Mouse (Mus musculus) heart, embryonic 12.5 days (tissue): ENCODE measurements at regions not wholly inside any gene's neighbourhood (a gene's known extent, or its start where the extent isn't known, plus 50 kb on each side); places are given as distances from the start of the nearest gene placed in this dataset.

Experiments
- ATAC-seq: fragments of 200-750 bp; cut with Nextera tagmentation; 2 replicates; pipeline ENCODE4 v1.8.0; 2017; ENCODE audit warnings: moderate TSS enrichment, moderate library complexity; ENCODE audit not compliant: insufficient number of reproducible peaks, low FRiP score
- H3K27ac ChIP-seq: fragments of 300-500 bp; sonication (generic); 2 replicates; pipeline ENCODE4 v1.5.1; 2016; ENCODE audit warnings: mild to moderate bottlenecking, moderate library complexity; ENCODE audit not compliant: poor library complexity, severe bottlenecking
- H3K27me3 ChIP-seq: fragments of 300-500 bp; sonication (generic); replicated peaks from 2 replicates; pipeline ENCODE4 v1.6.1; 2016; ENCODE audit warnings: mild to moderate bottlenecking, moderate library complexity
- H3K36me3 ChIP-seq: fragments of 300-500 bp; sonication (generic); 2 replicates; pipeline ENCODE4 v1.6.1; 2016; ENCODE audit warnings: mild to moderate bottlenecking, moderate library complexity
- H3K4me1 ChIP-seq: fragments of 300-500 bp; sonication (generic); replicated peaks from 2 replicates; pipeline ENCODE4 v1.6.1; 2016; ENCODE audit warnings: mild to moderate bottlenecking
- H3K4me2 ChIP-seq: fragments of 300-500 bp; sonication (generic); 2 replicates; pipeline ENCODE4 v1.6.1; 2016; ENCODE audit warnings: mild to moderate bottlenecking, moderate library complexity
- H3K4me3 ChIP-seq: fragments of 300-500 bp; sonication (generic); 2 replicates; pipeline ENCODE4 v1.5.1; 2016; ENCODE audit warnings: mild to moderate bottlenecking
- H3K9ac ChIP-seq: fragments of 300-500 bp; sonication (generic); 2 replicates; pipeline ENCODE4 v1.6.1; 2016; ENCODE audit warnings: mild to moderate bottlenecking, moderate library complexity
- H3K9me3 ChIP-seq: fragments of 300-500 bp; sonication (generic); replicated peaks from 2 replicates; pipeline ENCODE4 v1.6.1; 2016; ENCODE audit warnings: mild to moderate bottlenecking, moderate library complexity
- WGBS: fragments of 180-500 bp; shearing (Covaris S2); methylation state at CpG from one replicate; pipeline ENCODE4 v1.1.7; 2016; 5-methylcytosine and 5-hydroxymethylcytosine counted together

DNA sequence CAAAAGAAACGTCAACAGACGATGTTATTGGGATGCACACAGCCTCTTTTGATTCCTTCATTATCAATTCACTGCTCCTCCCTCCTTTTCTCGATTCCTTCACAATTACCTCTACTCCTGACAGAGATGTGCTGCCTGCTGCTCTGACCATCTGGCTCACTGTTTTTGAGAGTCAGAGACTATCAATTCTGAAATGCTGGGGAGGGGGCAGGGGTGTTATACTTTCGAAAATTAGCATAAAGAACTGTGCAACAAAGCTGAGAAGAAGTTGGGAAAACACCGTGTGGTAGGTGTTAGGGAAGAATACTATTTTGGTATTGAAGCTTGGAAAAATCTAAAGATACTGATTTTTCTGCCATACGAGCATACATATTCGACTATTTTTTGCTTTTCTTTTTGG, 96.4 kb downstream of the Nedd1 start:
- no peak overlapping the region for H3K27ac ChIP-seq

DNA sequence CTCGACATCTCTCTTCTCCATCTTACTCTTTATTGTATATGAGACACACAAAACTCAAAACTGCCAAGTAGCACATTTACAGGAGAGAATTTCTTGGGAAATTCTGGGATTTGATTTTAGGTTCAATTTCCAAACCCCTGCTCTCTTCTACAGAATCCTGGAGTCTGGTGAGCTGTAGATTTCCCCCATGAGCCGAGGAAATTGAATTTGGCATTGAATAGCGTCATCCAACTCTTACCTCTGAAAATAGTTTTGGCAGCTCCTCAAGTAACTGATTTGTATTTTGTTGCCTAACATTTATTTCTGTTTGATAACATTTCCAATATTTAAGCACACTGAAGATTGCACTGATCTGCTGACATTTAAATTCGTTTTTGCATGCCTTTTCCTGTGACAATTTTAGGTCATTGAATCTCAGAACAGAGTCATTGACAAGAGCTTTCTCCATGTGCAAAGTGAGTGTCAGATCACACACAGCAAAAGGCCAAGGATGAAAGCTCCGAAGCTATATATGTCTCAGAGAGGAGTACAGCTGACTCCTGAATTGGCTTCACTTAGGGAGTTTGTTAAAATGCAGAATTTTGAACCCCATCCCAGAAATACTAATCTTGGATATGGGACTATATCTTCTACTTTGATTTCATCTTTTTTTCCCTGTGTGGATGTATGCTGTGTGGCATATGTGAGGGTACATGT, 106.4 kb downstream of the Nedd1 start:
- H3K4me2 ChIP-seq, result no peak overlapping the region
- WGBS, result 70% methylated on average over 4 of the region's 5 CpGs
- H3K27me3 ChIP-seq, result no peaks in the 10 kb centered on the region; the same call in 1 of the 2 replicates
- no peak overlapping the region for H3K27ac ChIP-seq
- H3K9me3 ChIP-seq, result no peaks in the 10 kb centered on the region
- no peak overlapping the region for H3K9ac ChIP-seq
- no peaks in the 10 kb centered on the region for H3K4me1 ChIP-seq
- H3K36me3 ChIP-seq, result no peaks in the 10 kb centered on the region
- ATAC-seq, result no peak
- H3K4me3 ChIP-seq, result no peak overlapping the region

More for the DNA sequence above, 96.4 kb downstream of the Nedd1 start:
- ATAC-seq, result no peak
- WGBS, result 73% methylated on average over 7 of the region's 7 CpGs
- no peaks in the 10 kb centered on the region for H3K9me3 ChIP-seq
- H3K4me1 ChIP-seq, result no peaks in the 10 kb centered on the region
- no peak overlapping the region for H3K4me2 ChIP-seq
- H3K36me3 ChIP-seq, result no peaks in the 10 kb centered on the region
- no peak overlapping the region for H3K4me3 ChIP-seq
- H3K9ac ChIP-seq, result no peak overlapping the region
- H3K27me3 ChIP-seq, result no peaks in the 10 kb centered on the region

DNA sequence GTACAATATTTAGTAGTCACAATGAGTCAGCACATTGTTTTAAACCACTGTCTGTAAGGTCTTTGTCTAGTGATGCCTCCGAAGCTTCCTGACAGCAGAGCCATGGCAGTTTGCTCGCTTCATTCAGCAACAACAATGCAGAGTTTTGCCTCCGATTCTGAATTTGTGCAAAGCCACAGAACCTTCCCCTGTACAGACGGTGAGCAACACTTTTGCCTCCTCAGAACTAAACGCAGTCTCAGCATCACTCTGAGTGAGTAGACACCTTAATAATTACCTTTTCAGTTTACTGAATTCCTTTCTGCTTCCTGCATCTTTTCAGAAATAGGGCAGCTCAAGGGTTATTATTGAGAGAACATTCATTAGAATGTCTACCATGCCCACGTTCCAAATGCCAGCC, 107.9 kb downstream of the Nedd1 start:
- no peak for ATAC-seq
- no peaks in the 10 kb centered on the region for H3K4me1 ChIP-seq
- H3K27me3 ChIP-seq, result no peaks in the 10 kb centered on the region; the same call in 1 of the 2 replicates
- no peaks in the 10 kb centered on the region for H3K9me3 ChIP-seq
- H3K36me3 ChIP-seq, result no peaks in the 10 kb centered on the region
- no peak overlapping the region for H3K4me2 ChIP-seq
- no peak overlapping the region for H3K27ac ChIP-seq
- no peak overlapping the region for H3K9ac ChIP-seq
- H3K4me3 ChIP-seq, result no peak overlapping the region
- WGBS, result 81% methylated on average over 6 of the region's 6 CpGs

DNA sequence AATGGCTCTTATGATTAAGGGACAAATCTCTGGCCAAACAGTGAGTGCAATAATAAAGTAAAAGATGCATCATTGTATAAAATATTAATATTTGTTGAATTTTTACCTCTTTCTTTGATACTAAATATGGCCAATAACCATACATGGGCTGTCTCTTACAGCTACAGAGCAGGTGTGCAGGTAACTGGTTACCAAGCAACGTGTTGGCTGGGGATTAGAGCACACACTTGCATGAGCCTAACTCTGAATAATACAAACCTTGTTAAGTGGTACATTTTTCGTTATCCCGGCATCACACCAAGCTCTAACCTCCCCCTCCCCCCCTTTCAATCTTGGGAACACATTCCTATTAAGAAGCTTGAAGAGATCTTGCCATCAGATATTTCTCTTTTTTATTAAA, 111.2 kb downstream of the Nedd1 start:
- 82% methylated on average over 3 of the region's 3 CpGs for WGBS

DNA sequence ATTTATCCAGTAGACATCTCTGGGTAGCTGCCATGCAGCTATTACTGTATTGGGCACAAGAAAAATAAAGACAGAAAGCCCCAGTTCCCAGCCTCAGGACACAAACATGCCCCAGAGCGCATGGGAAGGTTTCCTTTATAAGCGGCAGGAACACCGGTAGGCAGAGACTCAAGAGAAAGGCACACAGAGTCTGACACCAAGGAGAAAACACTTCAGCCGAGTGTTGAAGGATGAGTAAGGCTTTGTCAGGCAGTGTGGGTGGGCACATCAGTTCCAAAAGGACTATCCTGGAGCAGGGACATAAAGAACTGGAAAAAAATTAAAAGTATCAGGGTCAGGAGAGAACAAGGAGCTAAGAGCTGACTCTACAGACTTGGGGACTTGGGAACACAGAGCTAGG, 115.5 kb downstream of the Nedd1 start:
- Histone ChIP-seq H3K9me3 (no peaks in the 10 kb centered on the region), H3K9ac (no peak overlapping the region), H3K27ac (no peak overlapping the region), H3K4me3 (no peak overlapping the region), H3K27me3 (no peaks in the 10 kb centered on the region), H3K36me3 (no peaks in the 10 kb centered on the region), H3K4me2 (no peak overlapping the region), H3K4me1 (no peaks in the 10 kb centered on the region)
- no peak for ATAC-seq
- WGBS, result 41% methylated on average over 4 of the region's 4 CpGs

More for the DNA sequence above, 111.2 kb downstream of the Nedd1 start:
- Histone ChIP-seq H3K27ac (no peak overlapping the region), H3K4me2 (no peak overlapping the region), H3K4me1 (no peaks in the 10 kb centered on the region), H3K27me3 (no peaks in the 10 kb centered on the region; the same call in 1 of the 2 replicates), H3K9ac (no peak overlapping the region), H3K9me3 (no peaks in the 10 kb centered on the region), H3K4me3 (no peak overlapping the region), H3K36me3 (no peaks in the 10 kb centered on the region)
- no peak for ATAC-seq

DNA sequence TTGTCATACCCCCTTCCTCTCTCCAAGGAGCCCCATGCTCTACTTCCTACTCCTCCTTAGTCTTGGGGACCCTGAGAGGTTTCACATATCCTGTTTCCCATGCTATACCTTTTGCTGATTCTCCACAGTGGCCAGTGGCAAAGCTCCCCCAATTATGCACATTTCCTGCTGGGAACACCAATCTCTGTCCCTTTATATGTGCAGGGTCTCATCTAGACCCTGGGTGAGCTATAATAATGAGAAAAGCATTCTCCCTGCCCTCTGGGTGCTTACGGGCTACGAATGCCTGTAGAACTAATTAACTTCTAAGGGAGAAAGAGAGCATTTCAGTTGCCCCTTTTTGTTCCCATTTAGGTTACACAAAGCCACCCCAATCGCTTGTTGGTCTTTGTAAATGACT, 116.6 kb downstream of the Nedd1 start:
- H3K4me3 ChIP-seq, result no peak overlapping the region
- no peak overlapping the region for H3K27ac ChIP-seq
- H3K36me3 ChIP-seq, result no peaks in the 10 kb centered on the region
- H3K9me3 ChIP-seq, result no peaks in the 10 kb centered on the region
- H3K9ac ChIP-seq, result no peak overlapping the region
- ATAC-seq, result no peak
- no peaks in the 10 kb centered on the region for H3K4me1 ChIP-seq
- 83% methylated on average over 3 of the region's 3 CpGs for WGBS
- peaks cover 3% of the 10 kb centered on the region; the same call in 1 of the 2 replicates for H3K27me3 ChIP-seq
- H3K4me2 ChIP-seq, result no peak overlapping the region

DNA sequence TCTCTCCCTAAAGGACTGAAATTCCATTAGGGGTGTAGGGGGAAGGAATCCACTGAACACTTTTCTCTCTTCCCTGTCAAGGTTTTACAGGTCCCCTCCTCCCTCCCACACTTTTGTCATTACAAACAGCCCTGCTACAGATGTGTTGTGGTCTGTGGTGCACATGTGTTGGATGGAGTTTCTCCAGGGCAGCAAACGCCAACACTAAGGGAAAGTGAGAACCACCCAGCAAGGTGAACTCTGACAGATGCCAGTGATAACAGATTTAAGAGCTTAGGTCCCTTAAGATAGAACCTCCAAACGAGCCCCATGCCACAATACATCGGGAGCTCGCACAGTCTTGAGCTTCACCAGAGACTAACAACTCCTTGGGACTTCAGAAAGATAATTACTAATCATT, 122.1 kb downstream of the Nedd1 start:
- Histone ChIP-seq H3K36me3 (no peaks in the 10 kb centered on the region), H3K4me3 (no peak overlapping the region), H3K9me3 (no peaks in the 10 kb centered on the region), H3K27me3 (peaks cover 3% of the 10 kb centered on the region; the same call in 1 of the 2 replicates), H3K9ac (no peak overlapping the region), H3K4me1 (0 out of 2 replicates have a peak, but pooled peaks cover 5% of the 10 kb centered on the region), H3K27ac (no peak overlapping the region), H3K4me2 (no peak overlapping the region)
- ATAC-seq, result no peak
- WGBS, result 46% methylated on average over 4 of the region's 4 CpGs

DNA sequence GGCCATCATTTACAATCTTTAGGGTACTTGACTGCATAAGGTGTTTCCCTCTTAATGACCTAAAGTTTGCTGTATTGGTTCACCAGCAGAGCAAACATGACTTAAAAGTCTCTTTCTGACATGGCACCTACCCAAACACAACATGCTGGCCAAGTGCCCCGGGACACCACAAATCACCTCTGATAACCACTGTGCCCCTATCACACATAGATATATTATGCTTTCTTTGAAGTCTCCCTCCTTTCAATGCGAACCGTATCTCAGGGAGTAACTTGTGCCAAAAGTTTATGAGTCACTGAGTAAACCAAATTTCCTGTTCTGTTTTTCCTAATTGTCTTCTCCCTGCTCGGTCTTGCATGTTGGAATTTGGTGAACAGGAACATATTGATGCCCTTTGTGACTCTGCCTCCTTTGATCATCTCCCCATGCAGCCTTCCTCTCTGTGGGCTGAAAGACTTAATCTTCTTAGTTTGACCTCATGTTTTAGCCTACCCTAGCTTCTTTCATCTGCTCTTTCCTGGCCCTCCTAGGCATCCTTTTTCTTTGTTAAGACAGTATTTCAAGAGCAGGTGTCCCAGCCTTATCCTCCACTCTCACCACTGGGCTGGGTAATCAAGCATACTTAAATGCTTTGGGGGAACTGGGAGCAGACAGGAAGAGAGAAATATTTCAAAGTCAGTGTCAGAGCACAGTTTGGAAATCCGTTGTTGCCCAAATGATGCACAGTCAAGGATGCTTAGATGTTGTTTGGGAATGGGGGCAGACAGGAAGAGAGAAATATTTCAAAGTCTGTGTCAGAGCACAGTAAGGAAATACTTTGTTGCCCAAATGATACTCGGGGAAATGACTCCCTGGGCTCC, 126.5 kb downstream of the Nedd1 start:
- 0 out of 2 replicates have a peak, but pooled peaks cover 8% of the 10 kb centered on the region for H3K4me1 ChIP-seq
- no peak overlapping the region for H3K9ac ChIP-seq
- H3K4me3 ChIP-seq, result no peak overlapping the region
- H3K27ac ChIP-seq, result no peak overlapping the region
- H3K36me3 ChIP-seq, result no peaks in the 10 kb centered on the region
- peak; percentile 51; the same call in 1 of the 2 replicates for ATAC-seq
- H3K4me2 ChIP-seq, result no peak overlapping the region
- 34% methylated on average over 6 of the region's 6 CpGs for WGBS
- no peaks in the 10 kb centered on the region for H3K27me3 ChIP-seq
- no peaks in the 10 kb centered on the region for H3K9me3 ChIP-seq

DNA sequence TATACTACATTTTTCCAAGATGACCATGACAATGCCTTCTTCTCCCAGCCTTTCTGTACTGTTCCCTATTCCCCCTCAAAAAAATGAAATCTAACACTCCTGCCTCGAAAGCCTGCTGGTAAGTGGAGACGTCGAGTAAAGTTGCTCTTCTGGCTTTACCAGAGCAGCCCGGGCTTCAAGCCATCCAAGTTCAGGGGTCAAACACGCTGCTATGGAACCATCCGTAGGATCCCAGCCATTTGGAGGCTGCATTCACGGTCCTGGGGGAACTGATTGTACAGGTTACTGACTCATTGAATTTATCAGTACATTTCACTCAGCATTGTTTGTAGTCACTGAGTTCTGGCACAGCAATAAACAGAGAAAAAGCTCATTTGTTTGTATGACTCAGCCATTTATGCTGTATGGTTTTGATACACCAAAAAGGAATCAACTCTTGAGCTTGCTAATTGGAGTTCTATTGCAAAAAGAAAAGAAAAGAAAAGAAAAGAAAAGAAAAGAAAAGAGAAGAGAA, 128.2 kb downstream of the Nedd1 start:
- Histone ChIP-seq H3K4me3 (no peak overlapping the region), H3K4me2 (no peak overlapping the region), H3K9ac (no peak overlapping the region), H3K36me3 (no peaks in the 10 kb centered on the region), H3K27me3 (no peaks in the 10 kb centered on the region), H3K27ac (no peak overlapping the region), H3K4me1 (0 out of 2 replicates have a peak, but pooled peaks cover 8% of the 10 kb centered on the region), H3K9me3 (no peaks in the 10 kb centered on the region)
- ATAC-seq, result no peak
- 71% methylated on average over 7 of the region's 7 CpGs for WGBS

DNA sequence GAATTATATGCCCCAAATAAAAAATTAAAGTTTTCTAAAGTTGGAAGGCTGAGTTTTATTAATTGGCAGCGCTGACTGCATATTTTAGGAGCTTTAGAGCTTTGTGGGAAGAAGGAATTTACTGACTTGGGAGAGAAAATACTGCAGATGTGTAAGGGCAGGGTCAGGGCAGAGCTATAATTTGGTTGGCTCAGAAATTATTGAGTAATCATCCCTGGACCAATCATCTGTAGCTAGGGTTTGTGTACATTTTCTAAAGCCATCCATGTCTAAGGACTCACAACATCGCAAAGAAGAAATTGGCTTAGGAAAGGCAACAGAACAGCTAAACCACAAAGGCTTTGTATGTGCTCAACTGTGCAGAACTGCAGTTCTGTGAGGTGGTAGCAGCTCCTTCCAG, 143.3 kb downstream of the Nedd1 start:
- H3K4me3 ChIP-seq, result no peak overlapping the region
- no peak overlapping the region for H3K27ac ChIP-seq
- H3K4me1 ChIP-seq, result no peaks in the 10 kb centered on the region
- 79% methylated on average over 2 of the region's 2 CpGs for WGBS
- ATAC-seq, result no peak
- no peaks in the 10 kb centered on the region for H3K27me3 ChIP-seq
- H3K9me3 ChIP-seq, result no peaks in the 10 kb centered on the region
- H3K4me2 ChIP-seq, result no peak overlapping the region
- no peak overlapping the region for H3K9ac ChIP-seq
- no peaks in the 10 kb centered on the region for H3K36me3 ChIP-seq

DNA sequence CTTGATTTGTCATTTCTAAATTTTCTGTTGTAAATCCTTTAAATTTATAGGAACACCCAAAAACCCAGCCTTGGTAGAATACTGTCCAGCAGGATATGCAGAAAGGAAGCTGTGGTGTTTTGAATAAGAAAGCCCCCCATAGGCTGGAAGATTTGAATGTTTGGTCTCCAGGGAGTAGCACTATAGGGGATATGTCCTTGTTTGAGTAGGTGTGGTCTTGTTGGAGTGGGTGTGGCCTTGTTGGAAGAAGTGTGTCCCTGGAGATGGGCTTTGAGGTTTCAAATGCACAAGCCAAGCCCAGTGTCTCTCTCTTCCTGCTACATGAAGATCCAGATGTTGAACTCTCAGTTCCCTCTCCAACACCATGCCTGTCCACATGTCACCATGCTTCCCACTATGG, 151.7 kb downstream of the Nedd1 start:
- H3K9me3 ChIP-seq, result peaks cover 4% of the 10 kb centered on the region; the same call in 1 of the 2 replicates
- H3K4me2 ChIP-seq, result no peak overlapping the region
- no peak overlapping the region for H3K27ac ChIP-seq
- no peaks in the 10 kb centered on the region for H3K27me3 ChIP-seq
- H3K36me3 ChIP-seq, result no peaks in the 10 kb centered on the region
- no peak for ATAC-seq
- H3K9ac ChIP-seq, result no peak overlapping the region
- no peaks in the 10 kb centered on the region for H3K4me1 ChIP-seq
- no peak overlapping the region for H3K4me3 ChIP-seq
